Mouse (Mus musculus): ENCODE data around the gene Bbs9. TPM values are rescaled to one million over a fixed set of nuclear protein-coding genes. Genes with fewer than 3 reads are reported as not detected.

Bbs9 gene
- total RNA-seq, 2 experiments from 2014 or later: 17.5 to 18.7 TPM

GRCm38 (mm10) chr9:22779631-22780030 is 304.1 kb downstream of the Bbs9 start:
- intact Hi-C loops (cut with DNase I): no loop called here
- DNase-seq: peak; percentile 15 to 16

DNA sequence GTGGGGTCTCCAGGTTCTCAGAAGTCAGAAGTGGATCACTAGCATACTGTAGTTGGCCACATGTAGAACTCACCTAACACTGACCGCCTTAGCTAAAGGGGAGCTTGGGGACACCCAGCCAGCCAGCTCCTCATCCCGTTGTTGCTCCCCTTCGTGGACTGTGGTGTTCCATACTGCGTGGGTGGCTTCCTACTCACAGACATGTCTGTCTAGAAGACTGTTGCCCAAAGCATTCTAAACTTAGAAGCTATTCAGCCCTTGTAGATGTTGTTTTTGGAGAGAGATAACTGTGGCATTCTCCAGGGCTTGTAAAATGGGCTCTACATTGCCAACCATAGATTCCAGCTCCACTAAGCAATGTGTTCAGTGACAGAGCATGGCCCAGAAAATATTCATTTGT is 310.5 kb downstream of the Bbs9 start:
- peak; percentile 11 to 12 for DNase-seq
- intact Hi-C loops (cut with DNase I): no loop called here

- DNase-seq: no peak
- intact Hi-C loops (cut with DNase I): no loop called here
These were observed 312.9 kb downstream of the Bbs9 start for GRCm38 (mm10) chr9:22788423-22788822.

DNA sequence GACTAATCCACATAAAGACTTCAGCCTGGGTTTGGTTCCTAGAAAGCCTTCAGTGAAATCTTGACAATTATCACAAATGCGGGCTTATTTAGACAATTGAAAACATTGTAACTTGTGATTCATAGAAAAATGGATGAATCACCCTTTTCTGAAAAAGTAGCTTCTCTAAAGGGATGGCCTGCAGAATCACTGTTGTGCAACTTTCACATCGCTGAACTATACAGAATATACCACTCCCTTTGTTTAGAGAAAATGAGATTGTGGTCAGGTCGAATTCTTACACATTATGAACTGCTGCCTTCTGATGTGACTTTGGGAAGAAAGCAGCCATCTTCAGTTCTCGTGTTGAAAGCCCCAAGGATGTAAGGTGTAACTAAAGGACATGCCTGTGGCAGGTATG is 313.3 kb downstream of the Bbs9 start:
- intact Hi-C loops (cut with DNase I): no loop called here
- DNase-seq: no peak

DNA sequence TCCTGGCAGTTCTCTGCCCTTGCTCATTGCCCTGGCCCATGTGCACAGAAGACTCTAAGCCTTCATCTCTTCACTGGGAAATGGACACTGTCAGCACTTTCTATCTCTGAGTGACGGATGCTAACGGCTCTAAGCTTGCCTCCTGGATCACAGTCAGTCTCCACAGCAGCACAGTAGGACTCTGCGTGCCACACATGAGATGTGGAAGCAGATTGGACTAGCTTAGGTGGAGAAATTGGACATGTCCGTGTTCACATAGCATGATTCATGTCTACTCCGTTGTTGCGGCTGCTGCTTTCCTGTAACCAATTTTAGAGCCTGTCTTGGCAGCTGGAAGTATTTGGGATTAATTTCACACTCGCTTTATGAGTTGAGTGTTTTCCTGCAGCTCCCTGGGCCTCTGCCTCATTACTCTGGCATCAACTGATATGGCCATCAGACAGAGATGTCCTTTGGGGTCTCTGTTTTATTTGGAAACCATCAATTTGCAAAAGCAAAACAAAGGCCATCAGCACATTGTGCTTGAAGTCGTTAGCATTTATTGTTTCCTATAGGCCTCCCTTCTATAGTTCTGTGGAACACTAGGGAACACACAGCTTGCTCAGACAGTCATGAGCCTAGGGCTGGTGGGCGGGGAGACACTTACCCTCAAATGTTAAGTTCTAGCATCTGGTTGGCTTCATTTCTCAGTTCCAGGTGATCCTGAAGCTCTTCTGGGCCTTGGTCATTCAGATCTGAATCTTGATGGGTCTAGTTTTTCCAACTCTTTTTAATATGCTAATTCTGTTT is 314.1 kb downstream of the Bbs9 start:
- DNase-seq: no peak
- intact Hi-C loops (cut with DNase I): no loop called here

DNA sequence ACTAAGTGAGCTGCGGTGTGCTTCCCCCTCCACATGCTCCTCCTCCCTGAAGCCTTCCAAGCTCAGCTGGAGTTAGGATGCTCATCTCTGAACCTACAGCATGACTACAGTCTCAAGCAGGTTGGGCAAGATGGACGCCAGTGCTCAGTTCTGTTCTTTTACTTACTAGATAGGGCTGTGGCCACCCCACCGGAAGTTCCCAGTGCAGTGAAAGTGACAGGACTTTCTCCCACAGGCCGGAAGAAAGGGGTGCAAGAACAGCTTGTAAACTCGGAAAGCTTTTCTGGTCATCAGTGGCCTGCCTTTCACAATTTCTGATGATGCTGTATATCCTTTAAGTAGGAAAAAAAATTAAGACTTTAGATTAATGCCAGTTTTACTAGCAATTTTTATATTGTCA is 315.7 kb downstream of the Bbs9 start:
- no peak for DNase-seq
- intact Hi-C loops (cut with DNase I): no loop called here

DNA sequence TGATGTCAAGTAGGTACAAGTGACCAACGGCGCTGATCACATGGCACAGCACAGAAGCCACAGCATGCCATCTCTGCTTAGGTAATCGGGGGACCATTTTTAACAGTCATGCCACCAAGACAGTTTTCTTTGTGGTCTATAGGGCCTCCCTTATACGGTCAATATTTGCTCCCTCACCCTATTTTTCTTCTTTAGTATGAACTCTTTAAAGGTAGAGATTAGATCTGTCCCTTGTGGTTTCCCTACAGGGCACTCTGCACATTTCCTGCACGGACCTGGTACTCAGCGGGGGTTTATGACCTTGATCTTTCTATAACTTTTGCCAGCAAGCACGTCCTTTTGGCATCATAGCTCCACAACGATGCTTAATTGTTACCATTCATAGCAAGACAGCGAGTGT is 316.2 kb downstream of the Bbs9 start:
- no peak for DNase-seq
- intact Hi-C loops (cut with DNase I): no loop called here

DNA sequence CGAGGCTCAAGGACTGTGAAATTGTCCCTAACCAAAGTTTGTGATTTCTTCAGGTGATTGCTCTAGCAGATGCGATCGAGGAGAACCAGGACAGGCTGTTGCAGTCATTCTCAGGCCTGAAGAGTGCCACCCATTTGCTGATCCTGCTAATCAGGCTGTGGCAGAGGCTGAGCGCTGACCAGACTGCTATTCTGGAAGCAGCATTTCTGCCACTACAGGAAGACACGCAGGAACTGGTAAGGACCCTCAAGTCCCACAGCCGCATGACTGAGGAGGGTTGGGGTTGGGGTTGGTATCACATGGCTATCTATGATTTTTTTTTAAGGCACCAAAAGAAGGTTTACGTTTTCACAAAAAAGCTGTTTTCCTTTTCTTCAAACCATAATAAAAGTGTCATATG is 318.2 kb downstream of the Bbs9 start:
- intact Hi-C loops (cut with DNase I): no loop called here
- no peak for DNase-seq

GRCm38 (mm10) chr9:22800675-22801074 is 325.2 kb downstream of the Bbs9 start:
- intact Hi-C loops (cut with DNase I): loop anchor here (10.0 kb wide), 1 partner anchor 214 kb away; no protein-coding TSS in a partner anchor
- peak in 1 of 2 experiments; percentile 24 for DNase-seq

DNA sequence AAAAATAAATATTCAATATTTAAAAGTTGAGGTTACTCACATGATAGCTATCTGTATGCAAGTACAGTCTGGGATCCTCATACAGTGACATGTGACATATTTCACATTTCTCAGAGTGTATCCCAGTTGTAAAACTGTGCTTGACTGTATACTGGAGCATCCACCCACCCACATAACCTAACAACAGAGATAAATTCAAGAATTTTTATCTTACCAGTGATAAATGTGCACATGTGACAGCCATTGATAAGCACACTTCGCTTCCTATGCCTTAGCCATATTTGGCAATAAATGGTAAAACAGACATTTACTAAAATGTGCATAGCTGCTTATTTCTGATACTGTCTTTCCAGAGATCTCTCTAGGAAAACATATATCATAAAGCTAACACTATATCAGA is 330.5 kb downstream of the Bbs9 start:
- intact Hi-C loops (cut with DNase I): loop anchor here (10.0 kb wide), 1 partner anchor 209 kb away; no protein-coding TSS in a partner anchor

GRCm38 (mm10) chr9:22806494-22806893 is 331.0 kb downstream of the Bbs9 start:
- intact Hi-C loops (cut with DNase I): loop anchor here (10.0 kb wide), 1 partner anchor 208 kb away; no protein-coding TSS in a partner anchor

More for the DNA sequence above, 330.5 kb downstream of the Bbs9 start:
- DNase-seq: no peak

DNA sequence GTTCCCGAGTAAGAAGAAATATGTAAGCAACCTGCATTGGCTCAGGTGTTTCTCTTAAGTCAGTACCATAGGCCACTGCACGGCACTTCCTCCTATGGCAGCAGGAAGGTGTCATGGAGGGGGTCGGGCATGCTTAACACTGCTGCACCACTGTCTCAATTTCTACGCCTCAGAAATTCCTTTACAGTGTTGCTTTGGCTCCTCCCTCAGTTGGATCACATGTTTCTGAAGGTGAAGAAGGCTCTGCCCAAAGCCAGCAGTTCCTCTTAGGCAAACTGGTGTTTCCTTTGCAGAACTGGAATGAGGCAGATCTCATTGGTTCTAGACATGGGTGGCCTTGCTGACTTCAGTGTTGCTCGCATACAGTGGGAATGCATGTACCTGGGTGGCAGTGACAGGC is 332.2 kb downstream of the Bbs9 start:
- no peak for DNase-seq
- intact Hi-C loops (cut with DNase I): loop anchor here (10.0 kb wide), 1 partner anchor 207 kb away; no protein-coding TSS in a partner anchor

More at GRCm38 (mm10) chr9:22806494-22806893, 331.0 kb downstream of the Bbs9 start:
- DNase-seq: no peak

- DNase-seq: no peak
- intact Hi-C loops (cut with DNase I): loop anchor here (10.0 kb wide), 1 partner anchor 205 kb away; no protein-coding TSS in a partner anchor
These were observed 334.2 kb downstream of the Bbs9 start for GRCm38 (mm10) chr9:22809621-22810126.

DNA sequence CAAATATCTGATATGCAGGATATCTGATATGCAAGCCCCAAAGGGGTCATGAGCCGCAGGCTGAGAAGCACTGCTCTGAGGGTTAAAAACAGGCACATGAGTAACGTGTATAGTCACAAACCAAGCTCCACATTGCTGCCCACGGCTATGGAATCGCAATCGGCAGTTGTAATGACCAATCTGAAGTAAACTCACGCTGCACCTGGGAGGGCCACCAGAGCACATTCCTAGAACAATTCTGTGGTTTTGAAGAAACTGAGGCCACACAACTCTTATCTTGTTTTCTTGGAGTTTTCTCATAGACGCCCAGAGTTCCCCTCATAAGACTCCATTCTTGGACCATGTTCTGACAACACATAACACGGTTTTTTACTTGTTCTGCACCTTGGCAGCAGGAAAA is 334.9 kb downstream of the Bbs9 start:
- intact Hi-C loops (cut with DNase I): no loop called here
- no peak for DNase-seq

- intact Hi-C loops (cut with DNase I): no loop called here
- no peak for DNase-seq
These were observed 336.4 kb downstream of the Bbs9 start for GRCm38 (mm10) chr9:22811931-22812330.

- intact Hi-C loops (cut with DNase I): no loop called here
- DNase-seq: no peak
These were observed 339.0 kb downstream of the Bbs9 start for GRCm38 (mm10) chr9:22814407-22815092.

- DNase-seq: no peak
- intact Hi-C loops (cut with DNase I): no loop called here
These were observed 339.6 kb downstream of the Bbs9 start for GRCm38 (mm10) chr9:22815093-22815458.

DNA sequence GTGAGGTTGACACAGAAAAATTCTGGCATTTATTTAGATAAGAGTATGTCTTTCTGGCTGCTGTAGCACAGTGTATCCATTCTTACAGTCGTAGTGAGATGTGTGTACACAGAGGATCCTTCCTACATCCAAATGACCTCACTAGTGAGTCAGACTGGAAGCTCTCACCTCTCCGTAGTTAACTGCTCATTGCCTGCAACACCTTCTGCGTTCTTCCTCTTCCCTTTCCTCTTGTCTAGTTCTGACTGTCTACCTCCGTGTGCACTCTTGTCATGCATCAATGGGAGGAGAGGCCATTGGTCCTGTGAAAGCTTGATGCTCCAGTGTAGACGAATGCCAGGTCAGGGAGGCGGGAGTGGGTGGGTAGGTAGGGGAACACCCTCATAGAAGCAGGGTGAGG is 344.0 kb downstream of the Bbs9 start:
- no peak for DNase-seq
- intact Hi-C loops (cut with DNase I): no loop called here

DNA sequence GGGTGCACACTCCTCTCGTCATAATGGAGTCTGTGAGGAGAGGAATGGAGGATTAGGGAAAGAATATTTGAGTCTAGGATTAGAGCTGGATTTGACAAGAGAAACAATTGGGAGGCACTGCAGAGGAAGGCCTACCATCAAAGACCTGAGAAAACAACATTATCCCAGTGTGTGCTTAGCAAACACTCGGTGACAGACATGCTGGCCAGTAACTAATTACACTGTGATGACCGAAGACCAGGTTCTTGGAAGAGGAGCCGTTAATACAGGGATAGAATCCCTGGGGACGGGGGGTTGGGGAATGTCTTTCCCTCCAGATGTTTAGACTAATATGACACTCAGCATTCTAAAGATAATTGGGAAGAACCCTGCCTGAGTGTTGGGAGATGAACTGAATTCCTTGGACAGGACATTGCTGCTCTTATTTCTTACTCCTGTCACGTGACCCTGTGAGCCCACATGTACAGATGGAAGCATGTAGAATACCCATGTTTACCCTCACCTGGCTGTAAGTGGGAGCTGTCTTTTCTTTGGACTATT is 345.2 kb downstream of the Bbs9 start:
- peak in 1 of 2 experiments; percentile 7 for DNase-seq
- intact Hi-C loops (cut with DNase I): no loop called here

- peak; percentile 57 to 60 for DNase-seq
- intact Hi-C loops (cut with DNase I): no loop called here
These were observed 347.3 kb downstream of the Bbs9 start for GRCm38 (mm10) chr9:22822770-22823169.

DNA sequence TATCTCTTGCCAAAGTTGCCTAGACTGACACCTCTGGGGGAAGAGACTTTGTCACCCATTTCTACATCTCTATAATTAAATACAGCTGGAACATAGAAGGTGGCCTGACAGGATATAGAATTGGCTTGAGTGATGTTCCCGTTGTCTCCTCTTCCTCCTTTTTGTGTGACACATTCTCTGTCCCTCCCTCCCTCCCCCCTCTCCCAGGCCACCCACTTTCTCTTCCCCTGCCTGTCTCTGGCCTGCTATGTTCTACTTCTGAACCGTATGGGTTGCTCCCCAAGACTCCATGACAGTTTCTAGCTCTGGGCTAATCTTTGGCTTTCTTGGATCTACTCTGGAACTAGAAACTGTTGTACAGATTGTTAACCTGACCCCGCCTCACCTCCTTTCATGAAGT is 348.3 kb downstream of the Bbs9 start:
- DNase-seq: no peak
- intact Hi-C loops (cut with DNase I): no loop called here

Measured in heart, postnatal 10 days (tissue).